Mouse (Mus musculus) heart, postnatal 0 days (tissue): ENCODE measurements around the gene Arhgef33.

ENCODE experiments used
- CTCF ChIP-seq: IDR thresholded peaks from 2 replicates; pipeline ENCODE4 v1.5.1; 2016; ENCODE audit warnings: antibody characterized with exemption, control low read depth, low read depth
- EP300 ChIP-seq: IDR thresholded peaks from 2 replicates; pipeline ENCODE4 v1.6.1; 2016; ENCODE audit warnings: antibody characterized with exemption, low read depth

GRCm38 (mm10) chr17:80324521-80324920 is 17.3 kb downstream of the Arhgef33 start:
- TF ChIP-seq CTCF (no peak), EP300 (no peak)
